Mouse (Mus musculus) heart, postnatal 0 days (tissue): ENCODE results near the gene Rps11.

Experiments
- CTCF ChIP-seq: IDR thresholded peaks from 2 replicates; pipeline ENCODE4 v1.5.1; 2016; ENCODE audit warnings: antibody characterized with exemption, control low read depth, low read depth
- EP300 ChIP-seq: IDR thresholded peaks from 2 replicates; pipeline ENCODE4 v1.6.1; 2016; ENCODE audit warnings: antibody characterized with exemption, low read depth

- TF ChIP-seq CTCF, result no peak
- no peak for TF ChIP-seq EP300
Measured at GRCm38 (mm10) chr7:45168656-45169055, 44.4 kb upstream of the Rps11 start.
